Mouse (Mus musculus) right cerebral cortex, postnatal 25 days (tissue): Measurements from ENCODE around the gene Mkln1.
A peak's percentile ranks its signal among the peaks of the same experiment; 100 is the strongest.
"Not testable (repeated sequence)": the region's sequence is repeated elsewhere in the genome, so short reads cannot be mapped to it uniquely, and the experiment has no call there.

Experiments
- DNase-seq: peaks from one replicate; pipeline ENCODE4 v3.0.0; 2022

Mkln1 gene

DNA sequence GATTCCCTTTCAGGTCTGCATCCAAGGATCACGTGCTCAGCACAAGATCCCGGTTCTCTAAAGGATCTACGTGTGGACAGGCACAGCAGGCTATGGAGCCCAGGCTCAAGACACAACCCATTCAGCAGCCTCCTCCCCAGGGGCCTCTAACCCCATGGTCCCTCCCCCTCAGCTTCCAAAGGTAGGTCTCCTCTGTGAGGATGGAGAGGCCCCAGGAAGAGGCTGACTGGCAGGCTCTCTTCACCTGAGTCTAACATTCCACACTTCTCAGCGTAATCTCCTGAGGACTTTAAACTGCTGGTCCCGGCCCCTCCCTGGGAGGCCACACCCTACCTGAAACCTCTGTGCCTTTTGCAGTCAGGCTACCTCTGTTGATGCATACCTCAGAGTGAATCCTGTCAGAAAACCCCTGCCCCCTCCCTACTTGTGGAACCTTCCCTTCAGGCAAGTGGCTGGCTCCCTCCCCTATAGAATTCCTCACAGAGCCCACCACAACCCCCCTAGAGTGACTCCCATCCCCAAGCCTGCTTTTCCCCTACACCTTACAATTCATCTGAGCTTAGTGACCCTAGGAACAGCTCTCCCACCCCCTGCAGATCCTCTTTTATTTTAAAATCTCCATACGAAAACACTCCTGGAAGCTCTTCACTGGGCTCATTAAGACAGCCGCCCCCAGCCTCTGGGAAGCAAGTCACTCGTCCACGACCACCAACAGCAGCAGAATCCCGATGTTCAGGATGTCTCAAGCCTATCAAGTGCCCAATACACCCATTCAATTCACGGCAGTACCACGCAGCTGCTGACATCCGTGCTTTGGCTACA lies 161.8 kb downstream of the Mkln1 start:
- DNase-seq, result no peak

DNA sequence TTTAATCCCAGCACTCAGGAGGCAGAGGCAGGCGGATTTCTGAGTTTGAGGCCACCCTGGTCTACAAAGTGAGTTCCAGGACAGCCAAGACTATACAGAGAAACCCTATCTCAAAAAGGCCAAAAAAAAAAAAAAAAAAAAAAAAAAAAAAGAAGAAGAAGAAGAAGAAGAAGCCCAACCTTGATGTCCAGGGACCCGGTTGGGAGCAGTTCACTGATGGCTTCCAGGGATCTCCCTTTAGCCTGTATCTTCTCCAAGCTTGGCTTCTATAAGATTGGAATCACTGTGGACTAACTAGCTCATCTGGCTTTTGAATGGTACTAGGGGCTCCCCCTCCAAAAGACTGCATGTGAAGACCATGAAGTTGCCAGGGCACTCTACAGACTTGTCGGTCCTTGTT lies 163.4 kb downstream of the Mkln1 start:
- not testable (repeated sequence) for DNase-seq

GRCm38 (mm10) chr6:31562371-31563080 lies 164.0 kb downstream of the Mkln1 start:
- DNase-seq, result no peak

- DNase-seq, result peak; percentile 73
These were observed 165.0 kb downstream of the Mkln1 start, which contains the start of gene Podxl for GRCm38 (mm10) chr6:31563235-31564181. Podxl (minus strand) TSS chr6:31563981.

- DNase-seq, result no peak
These were observed 165.6 kb downstream of the Mkln1 start for GRCm38 (mm10) chr6:31564182-31564531.

- no peak for DNase-seq
These were observed 166.4 kb downstream of the Mkln1 start for GRCm38 (mm10) chr6:31564901-31565391.
